Mouse (Mus musculus) frontal cortex, postnatal 14 days (tissue): Measurements from ENCODE around the gene Hmga1b.
A peak's percentile ranks its signal among the peaks of the same experiment; 100 is the strongest.
"Not testable (repeated sequence)": the region's sequence is repeated elsewhere in the genome, so short reads cannot be mapped to it uniquely, and the experiment has no call there.

Experiments used
- DNase-seq, 2 experiments: peaks; one replicate each; pipeline ENCODE4 v3.0.0; 2022; ENCODE audit warnings: low spot score in 2 of 2

Hmga1b gene

DNA sequence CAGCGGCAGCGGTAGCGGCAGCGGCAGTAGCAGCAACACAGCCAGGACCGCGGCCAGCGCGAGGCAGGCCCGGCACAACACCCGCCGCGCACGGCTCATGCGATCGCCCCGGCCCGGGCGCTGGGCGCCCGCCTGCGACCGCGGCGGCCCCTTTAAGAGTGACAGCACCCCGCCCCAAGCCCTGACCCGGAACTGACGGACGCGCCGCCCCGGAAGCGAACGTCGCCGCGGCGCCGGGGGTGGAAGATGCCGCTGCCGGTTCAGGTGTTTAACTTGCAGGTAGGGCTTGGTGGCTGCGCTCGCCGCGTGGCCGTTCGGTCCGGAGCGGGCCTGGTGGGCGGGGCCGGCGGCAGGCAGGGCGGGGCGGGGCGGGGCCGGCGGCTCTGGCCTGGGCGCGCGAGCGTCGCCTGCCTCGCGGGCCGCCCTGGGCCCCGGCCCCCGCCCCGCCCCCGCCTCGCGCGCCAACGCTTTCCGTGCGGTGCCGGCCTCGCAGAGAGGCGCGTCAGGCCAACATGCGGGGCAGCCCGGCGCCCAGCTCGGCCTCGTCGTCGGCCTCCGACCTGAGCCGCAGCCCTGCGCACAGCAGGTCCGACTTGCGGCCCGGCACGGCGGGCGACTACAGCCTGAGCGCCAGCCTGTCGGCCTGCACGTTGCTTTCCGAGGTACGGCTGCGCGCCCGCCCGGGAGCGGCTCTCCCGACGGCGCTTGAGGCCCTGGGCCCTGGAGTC is 21.6 kb downstream of the Hmga1b start, which contains the start of the genes Rfng and Gps1:
TSS of gene Rfng (minus strand) at position 144 of the 728 bp plus-strand sequence.
TSS of gene Gps1 (plus strand) at position 209 of the 728 bp plus-strand sequence.
- peak in 1 of 2 experiments; percentile 72 for DNase-seq

DNA sequence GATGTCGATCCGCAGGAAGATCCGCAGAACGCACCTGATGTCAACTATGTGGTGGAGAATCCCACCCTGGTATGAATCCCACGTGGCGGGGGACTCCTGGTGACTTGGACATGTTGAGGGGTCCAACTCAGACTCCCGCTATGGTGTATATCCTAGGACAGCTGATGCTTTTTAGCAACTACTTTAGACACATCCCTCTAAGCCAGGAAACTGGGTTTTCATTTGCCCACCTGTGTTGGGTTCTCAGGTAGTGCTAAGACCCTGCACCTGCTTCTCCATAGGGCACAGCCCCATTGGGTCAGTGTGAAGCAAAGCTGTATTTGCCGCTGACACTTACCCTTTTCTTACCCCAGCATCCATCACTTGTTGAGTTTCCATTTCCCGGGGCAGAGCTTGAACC is 22.6 kb downstream of the Hmga1b start:
- no peak for DNase-seq

DNA sequence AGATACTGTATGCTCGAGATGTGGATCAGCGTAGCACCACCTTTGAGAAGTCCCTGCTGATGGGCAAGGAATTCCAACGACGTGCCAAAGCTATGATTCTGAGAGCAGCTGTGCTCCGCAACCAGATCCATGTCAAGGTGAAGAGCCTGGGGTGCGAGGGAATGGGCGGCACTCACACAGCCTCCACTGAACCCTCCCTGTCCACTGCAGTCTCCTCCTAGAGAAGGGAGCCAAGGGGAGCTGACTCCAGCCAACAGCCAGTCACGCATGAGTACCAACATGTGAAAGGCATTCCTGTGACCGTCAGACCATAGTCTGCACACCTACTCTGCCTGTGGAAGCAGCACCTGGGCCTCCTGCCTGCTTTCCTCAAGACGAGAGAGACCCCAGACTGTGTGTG is 25.9 kb downstream of the Hmga1b start:
- not testable (repeated sequence) for DNase-seq

DNA sequence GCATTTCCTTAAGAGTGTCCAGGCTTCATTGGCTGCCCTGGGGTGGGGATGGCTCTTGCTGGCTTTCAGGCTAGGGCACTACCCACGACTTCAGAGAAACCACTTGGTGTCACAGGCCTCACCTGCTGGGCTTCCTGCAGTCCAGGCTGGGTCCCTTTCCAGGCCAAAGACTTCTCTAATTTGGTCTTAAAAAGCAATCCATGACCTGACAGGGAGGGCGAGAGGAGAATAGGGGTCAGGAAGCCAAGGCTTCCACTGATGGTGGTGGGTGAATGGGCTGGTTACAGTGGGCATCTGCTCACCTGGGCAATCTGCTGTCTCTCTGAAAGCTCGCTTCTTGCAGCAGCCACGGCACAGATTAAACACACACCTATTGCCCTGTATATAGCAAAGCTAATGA is 26.8 kb downstream of the Hmga1b start:
- no peak for DNase-seq

GRCm38 (mm10) chr11:120789810-120790209 is 27.2 kb downstream of the Hmga1b start:
- DNase-seq, result no peak

- no peak for DNase-seq
These were observed 30.1 kb downstream of the Hmga1b start for GRCm38 (mm10) chr11:120792652-120793051.

GRCm38 (mm10) chr11:120795756-120796613 is 33.4 kb downstream of the Hmga1b start, which contains the start of gene Dus1l:
Dus1l (minus strand) TSS chr11:120796403.
- peak; percentile 92 to 96 for DNase-seq

GRCm38 (mm10) chr11:120796614-120796946 is 34.0 kb downstream of the Hmga1b start:
- DNase-seq, result no peak

GRCm38 (mm10) chr11:120798244-120798643 is 35.6 kb downstream of the Hmga1b start:
- DNase-seq, result no peak

DNA sequence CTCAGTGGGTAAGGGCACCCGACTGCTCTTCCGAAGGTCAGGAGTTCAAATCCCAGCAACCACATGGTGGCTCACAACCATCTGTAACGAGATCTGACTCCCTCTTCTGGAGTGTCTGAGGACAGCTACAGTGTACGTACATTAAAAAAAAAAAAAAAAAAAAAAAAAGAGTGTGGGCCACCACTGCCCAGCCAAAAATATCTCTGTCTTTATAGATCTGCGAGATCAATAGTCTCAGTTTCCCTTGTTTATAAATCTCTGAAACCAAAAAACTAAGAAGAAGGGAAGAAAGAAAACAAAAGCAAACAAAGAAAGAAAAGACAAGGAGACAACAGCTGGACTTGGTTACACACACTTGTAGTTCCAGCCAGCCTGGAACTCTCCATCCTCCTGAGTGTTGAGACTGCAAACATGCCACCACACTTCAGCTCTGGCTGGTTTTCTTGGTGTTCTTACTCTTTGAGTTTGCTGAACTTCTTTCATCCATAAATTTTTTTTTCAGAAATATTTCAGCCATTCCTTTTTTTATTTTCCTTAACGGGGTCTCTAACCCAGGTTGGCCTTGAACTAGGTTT is 36.8 kb downstream of the Hmga1b start:
- no peak for DNase-seq

GRCm38 (mm10) chr11:120800061-120800904 is 37.7 kb downstream of the Hmga1b start:
- peak; percentile 67 to 82 for DNase-seq

DNA sequence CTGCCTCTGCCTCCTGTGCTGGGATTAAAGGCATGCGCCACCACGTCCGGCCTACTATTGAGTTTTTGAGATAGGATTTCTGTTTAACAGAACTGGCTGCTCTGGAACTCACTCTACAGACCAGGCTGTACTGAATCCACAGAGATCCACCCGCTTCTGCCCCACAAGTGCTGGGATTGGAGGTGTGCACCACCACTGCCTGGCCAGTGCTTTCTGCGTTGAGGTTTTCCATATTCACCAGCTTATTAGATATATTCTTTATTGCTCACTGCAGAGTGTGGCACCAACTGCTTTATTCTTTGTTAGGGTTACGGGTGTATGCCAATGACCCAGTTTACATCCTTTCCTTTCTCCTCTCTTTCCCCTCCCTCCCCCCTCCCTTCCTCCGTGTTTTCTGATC is 41.7 kb downstream of the Hmga1b start:
- DNase-seq, result no peak

- DNase-seq, result no peak
These were observed 42.2 kb downstream of the Hmga1b start for GRCm38 (mm10) chr11:120804769-120805168.

- no peak for DNase-seq
These were observed 43.0 kb downstream of the Hmga1b start for GRCm38 (mm10) chr11:120805375-120806298.

- DNase-seq, result no peak
These were observed 45.4 kb downstream of the Hmga1b start for GRCm38 (mm10) chr11:120808010-120808409.

- DNase-seq, result no peak
These were observed 49.5 kb downstream of the Hmga1b start for GRCm38 (mm10) chr11:120812068-120812467.
